Mouse (Mus musculus) heart, embryonic 13.5 days (tissue): ENCODE results near the gene Rrp15. TPM values are rescaled to one million over a fixed set of nuclear protein-coding genes. Genes with fewer than 3 reads are reported as not detected.

Experiments
- ATAC-seq: fragments of 200-750 bp; cut with Nextera tagmentation; 2 replicates; pipeline ENCODE4 v1.8.0; 2017; ENCODE audit warnings: moderate TSS enrichment; ENCODE audit not compliant: insufficient number of reproducible peaks, low FRiP score, low TSS enrichment; ENCODE audit errors: extremely low read depth
- H3K27ac ChIP-seq: fragments of 300-500 bp; sonication (generic); replicated peaks from 2 replicates; pipeline ENCODE4 v1.5.1; 2015; ENCODE audit warnings: moderate library complexity, mild to moderate bottlenecking, inconsistent platforms
- H3K27me3 ChIP-seq: fragments of 300-500 bp; sonication (generic); replicated peaks from 2 replicates; pipeline ENCODE4 v1.6.1; 2015; ENCODE audit warnings: mild to moderate bottlenecking, inconsistent platforms
- H3K36me3 ChIP-seq: fragments of 300-500 bp; sonication (generic); 2 replicates; pipeline ENCODE4 v1.6.1; 2015; ENCODE audit warnings: mild to moderate bottlenecking, inconsistent platforms
- H3K4me1 ChIP-seq: fragments of 300-500 bp; sonication (generic); 2 replicates; pipeline ENCODE4 v1.6.1; 2015; ENCODE audit warnings: inconsistent platforms
- H3K4me2 ChIP-seq: fragments of 300-500 bp; sonication (generic); 2 replicates; pipeline ENCODE4 v1.6.1; 2015; ENCODE audit warnings: inconsistent platforms, mild to moderate bottlenecking, moderate library complexity
- H3K4me3 ChIP-seq: fragments of 300-500 bp; sonication (generic); 2 replicates; pipeline ENCODE4 v1.5.1; 2015; ENCODE audit warnings: moderate library complexity, mild to moderate bottlenecking, inconsistent platforms
- H3K9ac ChIP-seq: fragments of 300-500 bp; sonication (generic); 2 replicates; pipeline ENCODE4 v1.6.1; 2015; ENCODE audit warnings: inconsistent platforms, mild to moderate bottlenecking, moderate library complexity
- H3K9me3 ChIP-seq: fragments of 300-500 bp; sonication (generic); 2 replicates; pipeline ENCODE4 v1.6.1; 2016; ENCODE audit warnings: inconsistent platforms
- WGBS: fragments of 180-500 bp; shearing (Covaris S2); methylation state at CpG from one replicate; pipeline ENCODE4 v1.1.7; 2015; ENCODE audit warnings: mixed read lengths; 5-methylcytosine and 5-hydroxymethylcytosine counted together
- polyA plus RNA-seq: library from polyadenylated mRNA; unstranded; fragments of >200 nt; fragmentation: Nextera tagmentation; extraction: Ambion mirVana; gene quantifications from 2 replicates; pipeline ENCODE4 v1.2.1, GENCODE M21; 2015

Rrp15 gene
- polyA plus RNA-seq, 1 experiment from 2014 or later, result 36.7 TPM

GRCm38 (mm10) chr1:186739828-186740227 is 9.3 kb downstream of the Rrp15 start:
- no peak for ATAC-seq
- Histone ChIP-seq H3K36me3 (peaks cover 47% of the 10 kb centered on the region), H3K4me2 (no peak overlapping the region), H3K4me1 (peaks cover 23% of the 10 kb centered on the region), H3K4me3 (no peak overlapping the region), H3K9me3 (no peaks in the 10 kb centered on the region), H3K27me3 (no peaks in the 10 kb centered on the region), H3K9ac (no peak overlapping the region), H3K27ac (no peak overlapping the region)
- 58% methylated on average over 7 of the region's 7 CpGs for WGBS

GRCm38 (mm10) chr1:186735537-186735936 is 13.6 kb downstream of the Rrp15 start:
- Histone ChIP-seq H3K27ac (no peak overlapping the region), H3K36me3 (peaks cover 65% of the 10 kb centered on the region), H3K9me3 (no peaks in the 10 kb centered on the region), H3K9ac (no peak overlapping the region), H3K4me1 (0 out of 2 replicates have a peak, but pooled peaks cover 3% of the 10 kb centered on the region), H3K4me3 (no peak overlapping the region), H3K4me2 (no peak overlapping the region), H3K27me3 (no peaks in the 10 kb centered on the region)
- ATAC-seq, result no peak
- 84% methylated on average over 5 of the region's 5 CpGs for WGBS

- peaks cover 49% of the 10 kb centered on the region for H3K36me3 ChIP-seq
- no peak overlapping the region for H3K4me3 ChIP-seq
- no peak for ATAC-seq
- H3K4me2 ChIP-seq, result no peak overlapping the region
- no peak overlapping the region for H3K27ac ChIP-seq
- H3K9ac ChIP-seq, result no peak overlapping the region
- no peaks in the 10 kb centered on the region for H3K4me1 ChIP-seq
- 86% methylated on average over 8 of the region's 8 CpGs for WGBS
- H3K9me3 ChIP-seq, result no peaks in the 10 kb centered on the region
- H3K27me3 ChIP-seq, result no peaks in the 10 kb centered on the region
Observed at GRCm38 (mm10) chr1:186733052-186733451, 16.1 kb downstream of the Rrp15 start.

- H3K27ac ChIP-seq, result no peak overlapping the region
- H3K9ac ChIP-seq, result no peak overlapping the region
- peaks cover 8% of the 10 kb centered on the region; the same call in 1 of the 2 replicates for H3K36me3 ChIP-seq
- 67% methylated on average over 4 of the region's 4 CpGs for WGBS
- no peak overlapping the region for H3K4me3 ChIP-seq
- ATAC-seq, result no peak
- no peaks in the 10 kb centered on the region for H3K9me3 ChIP-seq
- H3K4me2 ChIP-seq, result no peak overlapping the region
- no peaks in the 10 kb centered on the region for H3K27me3 ChIP-seq
- no peaks in the 10 kb centered on the region for H3K4me1 ChIP-seq
Observed at GRCm38 (mm10) chr1:186728778-186729177, 20.4 kb downstream of the Rrp15 start.

- no peaks in the 10 kb centered on the region for H3K9me3 ChIP-seq
- no peak for ATAC-seq
- H3K27me3 ChIP-seq, result no peaks in the 10 kb centered on the region
- H3K9ac ChIP-seq, result no peak overlapping the region
- 88% methylated on average over 7 of the region's 7 CpGs for WGBS
- H3K36me3 ChIP-seq, result peaks cover 2% of the 10 kb centered on the region
- H3K4me1 ChIP-seq, result peaks cover 3% of the 10 kb centered on the region; the same call in 1 of the 2 replicates
- no peak overlapping the region for H3K4me3 ChIP-seq
- no peak overlapping the region for H3K27ac ChIP-seq
- H3K4me2 ChIP-seq, result no peak overlapping the region
Observed at GRCm38 (mm10) chr1:186726117-186726516, 23.0 kb downstream of the Rrp15 start.

- no peak overlapping the region for H3K4me3 ChIP-seq
- H3K9me3 ChIP-seq, result no peaks in the 10 kb centered on the region
- peaks cover 3% of the 10 kb centered on the region; the same call in 1 of the 2 replicates for H3K4me1 ChIP-seq
- H3K27ac ChIP-seq, result no peak overlapping the region
- H3K4me2 ChIP-seq, result no peak overlapping the region
- 66% methylated on average over 9 of the region's 9 CpGs for WGBS
- no peaks in the 10 kb centered on the region for H3K27me3 ChIP-seq
- ATAC-seq, result no peak
- no peak overlapping the region for H3K9ac ChIP-seq
- peaks cover 31% of the 10 kb centered on the region for H3K36me3 ChIP-seq
Observed at GRCm38 (mm10) chr1:186722299-186722698, 26.9 kb downstream of the Rrp15 start.

GRCm38 (mm10) chr1:186721846-186722245 is 27.3 kb downstream of the Rrp15 start:
- H3K4me2 ChIP-seq, result no peak overlapping the region
- WGBS, result 38% methylated on average over 12 of the region's 12 CpGs
- no peak overlapping the region for H3K9ac ChIP-seq

GRCm38 (mm10) chr1:186721166-186721565 is 28.0 kb downstream of the Rrp15 start:
- Histone ChIP-seq H3K9ac (no peak overlapping the region), H3K4me3 (no peak overlapping the region), H3K4me1 (peaks cover 3% of the 10 kb centered on the region; the same call in 1 of the 2 replicates), H3K9me3 (no peaks in the 10 kb centered on the region), H3K27me3 (no peaks in the 10 kb centered on the region), H3K27ac (no peak overlapping the region), H3K4me2 (no peak overlapping the region), H3K36me3 (peaks cover 43% of the 10 kb centered on the region)
- no peak for ATAC-seq
- 88% methylated on average over 11 of the region's 11 CpGs for WGBS

More at GRCm38 (mm10) chr1:186721846-186722245, 27.3 kb downstream of the Rrp15 start:
- ATAC-seq, result no peak
- Histone ChIP-seq H3K9me3 (no peaks in the 10 kb centered on the region), H3K4me1 (peaks cover 3% of the 10 kb centered on the region; the same call in 1 of the 2 replicates), H3K27me3 (no peaks in the 10 kb centered on the region), H3K36me3 (peaks cover 36% of the 10 kb centered on the region), H3K4me3 (no peak overlapping the region), H3K27ac (no peak overlapping the region)

GRCm38 (mm10) chr1:186719708-186720107 is 29.4 kb downstream of the Rrp15 start:
- H3K9me3 ChIP-seq, result no peaks in the 10 kb centered on the region
- WGBS, result 90% methylated on average over 9 of the region's 9 CpGs
- ATAC-seq, result no peak

GRCm38 (mm10) chr1:186718881-186719280 is 30.3 kb downstream of the Rrp15 start:
- no peak for ATAC-seq
- H3K4me1 ChIP-seq, result peaks cover 3% of the 10 kb centered on the region; the same call in 1 of the 2 replicates
- H3K9me3 ChIP-seq, result no peaks in the 10 kb centered on the region
- H3K27me3 ChIP-seq, result no peaks in the 10 kb centered on the region
- H3K9ac ChIP-seq, result no peak overlapping the region
- peaks cover 44% of the 10 kb centered on the region for H3K36me3 ChIP-seq
- 66% methylated on average over 5 of the region's 5 CpGs for WGBS
- no peak overlapping the region for H3K4me2 ChIP-seq
- no peak overlapping the region for H3K4me3 ChIP-seq
- H3K27ac ChIP-seq, result no peak overlapping the region

More at GRCm38 (mm10) chr1:186719708-186720107, 29.4 kb downstream of the Rrp15 start:
- Histone ChIP-seq H3K9ac (no peak overlapping the region), H3K36me3 (peaks cover 44% of the 10 kb centered on the region), H3K4me2 (no peak overlapping the region), H3K27me3 (no peaks in the 10 kb centered on the region), H3K27ac (no peak overlapping the region), H3K4me3 (no peak overlapping the region), H3K4me1 (peaks cover 3% of the 10 kb centered on the region; the same call in 1 of the 2 replicates)

- no peak overlapping the region for H3K9ac ChIP-seq
- H3K27ac ChIP-seq, result no peak overlapping the region
- H3K4me3 ChIP-seq, result no peak overlapping the region
- H3K9me3 ChIP-seq, result no peaks in the 10 kb centered on the region
- H3K4me2 ChIP-seq, result no peak overlapping the region
- no peaks in the 10 kb centered on the region for H3K27me3 ChIP-seq
- no peaks in the 10 kb centered on the region for H3K4me1 ChIP-seq
- peaks cover 33% of the 10 kb centered on the region for H3K36me3 ChIP-seq
- WGBS, result 83% methylated on average over 17 of the region's 17 CpGs
- no peak for ATAC-seq
Observed at GRCm38 (mm10) chr1:186714980-186715896, 33.9 kb downstream of the Rrp15 start.
